Mouse (Mus musculus) kidney, adult 8-10 months (tissue): Measurements from ENCODE around the gene Retsat.

Source experiments
- DNase-seq, 2 experiments: peaks; one replicate each; pipeline ENCODE4 v3.0.0; 2022

The Retsat gene

DNA sequence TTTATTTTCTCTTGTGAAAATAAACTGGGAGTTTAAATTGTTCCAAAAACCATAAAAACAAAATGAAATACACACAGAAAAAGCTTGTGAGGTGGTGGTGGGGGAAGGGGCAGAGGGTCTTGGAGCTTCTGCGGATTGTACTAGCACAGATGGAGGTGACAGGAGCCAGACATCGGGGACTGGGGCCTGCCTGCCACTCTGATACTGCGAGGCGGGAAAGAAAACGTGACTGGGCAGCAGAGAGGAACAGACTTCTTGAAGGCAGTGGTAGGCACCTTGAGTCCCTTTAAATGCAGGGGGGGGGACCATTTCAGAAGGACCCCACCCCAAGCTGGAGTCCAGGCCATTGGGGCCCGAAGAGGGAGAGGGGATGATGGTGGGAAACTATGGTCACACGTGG, 28.1 kb downstream of the Retsat start:
- no peak for DNase-seq

DNA sequence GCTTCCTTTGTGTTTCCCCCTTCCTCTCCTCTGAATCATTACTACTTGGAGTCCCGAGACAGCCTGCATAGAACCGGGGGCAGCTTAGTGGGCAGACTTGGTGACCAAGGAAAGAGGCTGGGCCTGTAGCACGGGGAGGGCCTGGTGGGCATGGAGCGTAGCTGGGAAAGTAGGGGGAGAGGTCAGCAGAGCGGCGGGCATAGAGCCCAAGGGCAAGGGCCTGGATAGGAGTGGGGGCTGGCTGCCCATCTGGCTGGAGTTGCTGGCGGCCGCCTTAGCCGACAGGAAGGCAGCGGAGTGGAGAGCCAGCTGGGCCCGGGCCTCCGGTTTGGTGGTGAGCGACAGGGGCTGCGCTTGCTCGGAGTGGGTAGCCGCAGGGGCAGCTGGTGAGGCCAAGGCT, 29.0 kb downstream of the Retsat start:
- DNase-seq = peak in 1 of 2 experiments; percentile 58

DNA sequence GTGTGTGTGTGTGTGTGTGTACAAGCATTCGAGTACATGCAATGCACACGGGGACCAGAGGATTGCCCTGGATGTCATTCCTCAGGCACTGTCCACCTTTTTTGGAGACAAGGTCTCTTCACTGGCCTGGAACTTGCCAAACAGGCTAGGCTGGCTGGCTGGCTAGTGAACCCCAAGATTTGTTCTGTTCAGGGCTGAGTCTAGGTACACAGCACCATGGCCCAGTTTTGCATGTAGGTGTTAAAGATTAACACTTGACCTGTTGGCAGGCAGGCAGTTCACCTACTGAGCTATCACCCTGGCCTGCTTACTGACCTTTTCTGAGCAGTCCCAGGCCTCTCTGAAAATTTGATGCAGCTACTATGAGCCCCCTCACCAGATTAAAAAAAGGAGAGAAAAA, 32.1 kb downstream of the Retsat start:
- DNase-seq = peak; percentile 64 to 83

DNA sequence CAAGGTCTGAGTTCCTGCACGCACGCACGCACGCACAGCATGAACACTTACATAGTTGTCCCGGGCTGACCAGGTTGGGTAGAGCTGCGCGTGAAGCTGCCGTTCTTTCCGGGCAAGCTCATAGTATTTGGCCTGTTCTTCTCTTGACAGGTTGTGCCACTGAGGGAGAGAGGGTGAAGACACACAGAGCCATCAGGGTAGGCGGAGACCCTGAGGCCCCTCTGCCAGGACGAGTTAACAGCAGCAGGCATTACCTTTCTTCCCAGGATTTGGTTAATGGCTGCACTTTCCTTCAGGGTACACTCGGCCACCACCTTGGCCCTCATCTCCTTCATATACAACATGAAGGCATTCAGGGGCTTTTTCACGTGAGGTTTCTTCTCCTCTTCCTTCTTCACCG, 32.7 kb downstream of the Retsat start:
- DNase-seq = no peak

DNA sequence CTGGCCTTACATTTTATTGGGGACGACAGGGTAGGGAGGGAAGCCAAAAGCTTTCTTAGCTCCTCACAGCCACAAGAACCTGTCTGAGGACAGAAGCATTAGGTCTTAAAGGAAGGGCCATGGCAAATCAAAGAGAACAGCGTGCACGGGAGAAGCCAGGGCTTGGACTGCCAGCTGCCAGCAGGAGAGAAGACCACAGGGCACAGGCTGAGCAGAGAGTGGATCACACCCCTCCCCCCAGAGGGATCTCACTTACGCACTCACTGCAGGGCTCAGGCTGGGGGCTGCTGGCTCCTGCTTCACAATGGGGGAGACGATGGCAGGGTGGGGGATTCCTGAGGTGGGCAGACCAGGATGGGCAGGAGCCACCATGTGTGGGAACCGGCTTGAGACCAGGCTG, 33.4 kb downstream of the Retsat start:
- DNase-seq = no peak

DNA sequence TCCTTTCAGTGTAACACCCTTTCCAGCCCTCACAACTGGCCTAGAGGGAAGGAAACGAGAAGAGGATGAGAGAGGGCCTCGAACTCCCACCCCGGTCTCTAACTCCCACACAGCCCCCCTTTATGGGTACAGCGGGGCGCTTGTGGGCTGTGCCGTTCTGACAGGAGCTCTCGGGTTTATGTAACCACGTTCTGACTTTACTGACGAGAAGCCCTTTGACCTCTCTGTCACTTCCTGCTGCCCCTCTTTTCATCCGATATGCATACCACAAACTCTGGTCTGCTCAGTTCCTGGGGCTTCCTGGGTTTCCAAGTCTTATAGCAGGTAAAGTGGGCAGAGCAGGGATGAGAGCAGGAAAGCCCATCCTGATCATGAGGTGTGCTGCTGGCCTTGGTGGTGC, 36.0 kb downstream of the Retsat start:
- DNase-seq = no peak

DNA sequence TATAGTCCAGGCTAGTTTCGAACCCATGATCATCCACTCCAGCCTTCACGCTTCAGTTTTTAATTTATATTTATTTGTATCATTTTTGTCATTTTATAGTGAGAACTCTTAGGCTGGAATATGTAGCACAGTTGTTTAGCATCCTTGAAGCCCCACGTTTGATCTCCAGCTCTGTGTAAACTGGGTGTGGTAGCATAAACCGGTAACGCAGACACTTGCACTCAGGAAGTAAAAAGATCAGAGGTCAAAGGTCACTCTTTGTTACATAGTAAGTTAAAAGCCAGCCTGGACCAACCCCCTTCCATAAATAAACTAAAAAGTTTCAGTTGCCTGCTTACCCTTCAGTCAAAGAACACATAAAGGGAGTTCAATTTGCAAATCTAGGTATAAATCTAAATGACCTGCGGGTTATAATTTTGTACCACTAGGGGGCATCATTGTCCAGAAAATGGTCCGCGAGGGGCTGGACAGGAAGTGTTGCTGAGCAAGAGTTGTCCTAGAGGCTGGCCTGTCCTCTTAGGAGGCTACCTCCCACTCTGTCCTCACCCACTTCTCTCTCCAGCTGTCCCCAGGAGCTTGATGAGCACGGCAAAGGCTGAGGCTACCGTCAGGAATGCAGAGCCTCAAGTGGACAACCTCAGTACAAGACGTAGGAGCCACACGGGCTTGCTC, 37.6 kb downstream of the Retsat start:
- peak; percentile 66 to 81 for DNase-seq

DNA sequence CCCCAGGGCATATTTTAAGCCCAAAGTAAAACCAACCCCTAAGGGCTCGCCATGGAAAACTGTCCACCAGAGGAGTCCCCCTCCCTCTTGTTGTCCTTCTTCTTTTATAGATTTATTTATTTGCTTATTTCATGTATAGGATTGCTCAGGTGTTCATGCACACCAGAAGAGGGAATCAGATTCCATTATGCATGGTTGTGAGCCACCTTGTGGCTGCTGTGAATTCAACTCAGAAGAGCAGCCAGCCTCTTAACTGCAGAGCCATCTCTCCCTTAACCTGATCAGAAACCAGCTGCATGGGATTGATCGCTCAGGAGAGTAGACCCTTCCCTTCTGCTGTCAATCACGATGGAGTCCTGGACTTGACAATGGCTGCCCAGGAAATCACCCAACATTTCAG, 38.7 kb downstream of the Retsat start:
- peak in 1 of 2 experiments; percentile 40 for DNase-seq

DNA sequence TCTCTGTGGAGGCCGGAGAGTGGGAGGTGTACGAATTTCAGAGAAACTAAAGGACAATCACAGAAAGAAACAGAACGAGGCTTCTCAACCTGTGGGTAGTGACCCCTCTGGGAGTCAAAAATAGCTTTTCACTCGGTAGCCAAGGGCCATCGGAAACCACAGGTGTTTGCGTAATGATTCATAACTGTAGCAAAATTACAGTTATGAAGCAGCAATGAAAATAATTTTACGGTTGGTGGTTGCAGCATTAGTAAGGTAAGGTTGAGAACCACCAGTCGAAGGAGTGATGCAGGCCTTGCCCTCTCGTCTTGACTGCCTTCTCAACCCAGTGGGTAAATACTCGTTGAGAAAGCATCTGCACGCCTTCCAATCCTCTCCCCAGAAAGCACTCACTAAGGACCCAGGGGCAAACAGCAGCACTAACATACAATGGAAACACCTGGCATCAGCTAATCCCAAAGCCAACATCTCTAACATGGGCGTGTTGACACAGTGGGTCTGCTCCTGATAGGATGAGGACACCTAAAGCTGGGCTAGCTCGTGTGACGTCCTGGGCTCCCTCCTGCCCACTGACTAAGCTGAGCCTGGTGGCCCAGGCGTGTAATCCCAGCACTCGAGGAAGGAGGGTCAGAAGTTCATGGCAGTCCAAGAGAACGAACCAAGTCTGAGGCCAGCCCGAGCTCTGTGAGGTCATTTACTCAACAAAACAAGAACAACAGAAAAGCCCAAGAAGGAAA, 43.1 kb downstream of the Retsat start:
- no peak for DNase-seq

DNA sequence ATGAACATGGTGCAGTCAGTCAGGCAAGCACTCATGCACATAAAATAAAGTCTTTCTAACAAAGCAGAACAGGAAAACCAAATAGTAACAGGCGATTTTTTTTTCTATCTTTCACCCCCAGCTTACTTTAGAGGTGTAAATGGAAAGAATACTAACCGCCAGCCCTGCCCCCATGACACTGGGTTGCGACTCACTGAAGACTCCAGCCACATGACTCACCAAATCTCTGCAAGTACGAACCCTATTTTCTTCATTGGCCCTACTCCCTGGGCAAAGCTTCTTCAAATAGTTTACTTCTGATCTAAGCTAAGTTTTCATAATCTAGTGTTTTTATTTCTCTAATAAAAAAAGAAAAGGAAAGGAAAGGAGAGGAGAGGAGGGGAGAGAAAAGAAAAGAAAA, 46.3 kb downstream of the Retsat start:
- DNase-seq = no peak

DNA sequence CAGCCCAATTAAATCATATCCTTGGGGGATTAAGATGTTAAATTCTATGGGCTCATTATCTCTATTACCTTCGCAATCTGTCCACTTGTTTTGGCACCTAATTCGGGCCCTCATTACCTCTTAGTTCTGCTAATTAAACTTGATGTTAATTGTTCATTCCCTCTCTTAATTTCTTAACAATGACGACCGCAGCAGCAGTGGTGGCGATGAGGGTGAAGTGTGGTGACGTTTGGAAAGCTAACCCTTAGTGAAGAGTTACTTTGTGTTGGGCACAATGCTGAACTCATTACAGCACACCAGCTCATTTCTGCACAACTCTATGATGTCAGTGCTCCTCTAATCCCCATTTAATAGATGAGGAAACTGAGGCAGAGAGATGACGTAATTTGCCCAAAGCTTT, 47.1 kb downstream of the Retsat start:
- DNase-seq = no peak

DNA sequence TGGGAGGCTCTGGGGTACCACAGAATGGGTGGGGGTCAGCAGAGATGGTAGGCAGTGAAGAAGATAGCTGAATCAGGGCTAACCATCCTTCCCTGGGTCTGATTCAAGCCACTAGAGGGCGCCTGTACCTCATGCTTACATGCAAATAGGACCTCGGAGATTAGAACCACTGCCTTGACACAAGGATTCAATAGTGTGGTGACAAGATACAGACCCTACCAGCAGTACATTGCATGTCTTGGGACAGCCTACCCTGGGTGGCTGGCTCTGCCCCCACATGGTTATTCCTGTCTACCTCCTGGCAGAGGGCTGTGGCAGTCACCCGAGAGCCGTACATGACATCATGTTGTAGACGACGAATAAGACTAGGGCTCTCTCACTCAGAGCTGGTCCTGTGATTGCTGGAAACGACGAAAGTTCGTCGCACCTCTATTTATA, 49.1 kb downstream of the Retsat start:
- DNase-seq = peak; percentile 45 to 72

DNA sequence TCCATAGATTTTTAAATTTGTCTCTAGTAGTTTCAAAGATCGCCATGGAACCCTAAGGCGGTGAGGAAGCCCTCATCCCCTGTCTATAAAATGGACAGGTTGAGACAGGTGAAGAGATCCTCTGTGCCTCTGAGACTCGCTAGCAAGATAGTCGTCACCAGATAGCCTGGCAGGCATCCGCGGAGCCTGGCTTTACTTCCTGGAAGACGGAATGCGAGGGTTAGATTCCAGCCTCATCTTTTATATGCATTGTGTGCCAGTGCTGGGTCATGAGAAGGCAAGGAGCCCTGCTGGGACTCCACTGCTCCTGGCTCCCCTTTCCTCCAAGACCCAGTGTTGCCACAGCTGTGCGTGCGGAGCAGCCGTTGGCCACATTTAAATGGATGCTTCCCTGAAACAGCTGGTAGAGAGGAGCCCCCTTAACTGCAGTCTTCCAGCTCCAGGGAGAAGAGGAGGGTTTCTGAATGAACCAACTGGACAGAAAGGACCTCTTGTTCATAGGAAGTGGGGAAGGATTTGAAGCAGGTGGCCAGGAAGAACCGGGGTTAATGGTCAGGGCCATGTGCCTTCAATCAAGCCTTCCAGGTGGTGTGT, 49.8 kb downstream of the Retsat start:
- no peak for DNase-seq

DNA sequence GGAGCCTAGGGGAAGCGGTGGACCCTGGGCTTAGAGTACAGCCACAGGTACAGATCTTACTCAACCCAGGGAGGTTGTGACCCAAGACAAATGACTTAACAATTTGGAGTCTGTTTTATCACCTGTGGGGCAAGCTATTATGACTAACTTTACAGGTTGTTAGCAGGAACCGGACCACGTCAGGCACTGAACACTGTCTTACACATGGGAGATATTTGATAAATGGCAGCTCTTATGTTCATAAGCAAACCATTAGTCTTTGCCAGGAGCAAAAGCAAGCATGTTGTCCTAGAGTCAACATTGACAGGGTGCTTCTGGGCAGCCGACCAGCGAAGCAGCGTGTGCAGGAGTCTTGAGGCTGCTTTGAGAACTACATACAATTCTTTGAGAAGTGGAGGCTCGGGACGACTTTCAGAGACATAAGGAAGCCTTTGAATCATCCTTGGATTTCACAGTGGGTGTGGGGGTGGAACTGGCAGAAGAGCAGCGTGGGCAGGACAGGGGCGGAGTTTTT, 52.1 kb downstream of the Retsat start:
- no peak for DNase-seq

DNA sequence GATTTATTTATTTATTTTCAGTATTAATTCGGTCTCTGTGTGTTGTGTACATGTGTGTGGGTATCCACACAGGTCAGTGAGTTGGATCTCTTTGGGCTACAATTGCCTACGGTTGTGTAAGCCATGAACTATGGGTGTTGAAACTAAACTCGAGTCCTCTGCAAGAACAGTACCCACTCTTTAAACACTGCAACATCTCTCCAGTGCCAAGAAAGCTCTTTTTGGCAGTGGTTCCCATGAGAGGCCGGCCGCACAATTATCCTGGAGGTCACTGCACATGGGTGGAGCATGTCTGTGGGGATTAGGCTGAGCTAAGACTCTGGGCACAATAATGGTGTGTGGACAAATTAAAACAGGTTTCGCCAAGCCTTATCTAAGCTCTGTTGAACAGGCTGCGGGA, 55.1 kb downstream of the Retsat start:
- DNase-seq = peak in 1 of 2 experiments; percentile 59

DNA sequence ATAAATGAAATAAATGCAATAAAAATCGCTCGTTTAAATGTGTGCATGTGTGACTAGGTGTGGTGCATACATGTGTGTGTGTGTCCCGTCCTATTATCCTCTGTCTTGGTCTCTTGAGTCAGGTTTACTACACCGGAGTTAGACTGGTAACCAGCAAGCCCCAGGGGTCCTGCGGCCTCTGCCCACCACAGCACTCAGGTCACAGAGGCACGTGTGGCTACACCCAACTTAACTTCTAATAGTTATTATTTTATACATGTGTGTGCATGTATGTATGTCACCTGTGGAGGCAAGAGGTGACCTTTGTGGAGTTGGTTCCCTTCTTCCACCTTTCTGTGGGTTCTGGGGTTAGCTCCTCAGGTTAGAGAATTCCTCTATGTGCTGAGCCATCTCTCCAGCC, 56.1 kb downstream of the Retsat start:
- DNase-seq = no peak

DNA sequence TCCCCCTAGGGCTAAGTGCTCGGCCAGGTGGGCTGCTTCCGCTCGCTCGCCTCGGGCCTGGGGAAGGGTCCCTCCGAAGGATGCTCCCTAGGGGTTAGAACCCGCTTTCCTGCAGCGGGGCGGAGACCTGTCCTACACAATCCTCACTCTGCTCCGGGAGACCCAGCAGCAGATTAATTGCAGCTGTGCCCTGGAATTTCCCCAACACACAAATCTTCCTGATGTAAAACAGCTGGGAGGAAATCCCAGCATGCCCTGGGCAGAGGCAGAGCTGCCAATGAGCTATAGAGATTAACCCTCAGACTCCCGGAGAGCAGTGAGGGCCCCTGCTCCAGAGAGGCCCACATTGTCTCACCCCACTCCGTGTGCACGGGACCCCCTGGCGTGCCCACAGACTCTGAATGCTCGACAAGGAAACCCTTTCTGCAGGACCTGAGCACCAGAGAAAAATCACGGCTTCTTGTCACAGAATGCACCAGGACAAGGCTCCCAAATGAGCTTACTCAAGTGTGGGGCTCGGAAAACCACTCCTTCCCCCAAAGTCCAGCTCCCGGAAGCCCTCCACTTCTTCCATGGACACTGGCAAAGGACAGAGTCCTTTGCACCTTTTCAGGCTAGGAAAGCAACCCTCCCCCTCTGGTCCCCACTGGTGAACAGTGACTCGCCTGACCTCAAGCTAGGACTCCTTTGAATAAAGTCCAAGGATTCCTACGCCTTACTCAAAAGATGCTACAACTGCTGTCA, 57.2 kb downstream of the Retsat start:
- DNase-seq = peak; percentile 71 to 75

DNA sequence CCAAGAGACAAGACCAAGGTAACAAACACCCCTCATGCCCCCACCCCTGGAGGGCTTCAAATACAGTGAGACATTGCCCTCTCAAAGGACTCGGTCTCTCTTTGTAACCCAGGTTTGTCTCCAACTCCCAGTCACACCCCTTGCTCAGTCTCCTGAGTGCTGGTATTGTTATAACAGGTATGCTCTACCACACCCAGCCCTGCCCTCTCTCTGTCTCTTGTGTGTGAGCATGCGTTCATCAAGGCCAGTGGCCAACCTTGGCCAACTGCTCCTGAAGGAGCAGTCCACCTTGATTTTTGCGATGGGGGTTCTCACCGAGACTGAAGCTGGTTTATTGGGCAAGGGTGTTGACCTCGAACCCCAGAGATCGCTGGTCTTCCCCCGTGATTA, 57.8 kb downstream of the Retsat start:
- DNase-seq = no peak

DNA sequence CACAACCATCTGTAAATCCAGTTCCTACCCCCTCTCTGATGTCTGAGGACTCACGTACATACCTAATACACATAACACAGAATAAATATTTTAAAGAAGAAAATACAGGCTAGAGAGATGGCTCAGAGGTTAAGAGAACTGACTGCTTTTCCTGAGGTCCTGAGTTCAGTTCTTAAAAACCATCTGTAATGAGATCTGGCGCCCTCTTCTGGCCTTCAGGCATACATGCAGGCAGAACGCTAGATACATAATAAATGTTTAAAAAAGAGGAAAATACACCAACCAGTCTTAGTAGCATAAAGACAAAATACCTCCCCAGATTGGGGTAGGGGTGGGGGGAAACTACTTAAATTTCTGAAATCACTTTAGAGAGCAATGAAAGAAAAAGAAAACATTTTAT, 59.7 kb downstream of the Retsat start:
- no peak for DNase-seq
